Mouse (Mus musculus) heart, adult 2 months (tissue): ENCODE measurements at regions not wholly inside any gene's neighbourhood (a gene's known extent, or its start where the extent isn't known, plus 50 kb on each side); places are given as distances from the start of the nearest gene placed in this dataset.

Experiments
- CTCF ChIP-seq: fragments of 200-600 bp; IDR thresholded peaks from 2 replicates; pipeline ENCODE4 v1.8.1; 2022; ENCODE audit warnings: antibody characterized with exemption, mild to moderate bottlenecking, moderate library complexity
- EP300 ChIP-seq: fragments of 200-500 bp; IDR thresholded peaks from 2 replicates; pipeline ENCODE4 v1.6.1; 2011; ENCODE audit warnings: low read depth, low read length, control low read depth; ENCODE audit not compliant: insufficient read depth
- POLR2A ChIP-seq: fragments of 200-500 bp; IDR thresholded peaks from 2 replicates; pipeline ENCODE4 v1.6.1; 2011; ENCODE audit warnings: mild to moderate bottlenecking, low read depth, low read length, control low read depth; ENCODE audit not compliant: insufficient read depth

DNA sequence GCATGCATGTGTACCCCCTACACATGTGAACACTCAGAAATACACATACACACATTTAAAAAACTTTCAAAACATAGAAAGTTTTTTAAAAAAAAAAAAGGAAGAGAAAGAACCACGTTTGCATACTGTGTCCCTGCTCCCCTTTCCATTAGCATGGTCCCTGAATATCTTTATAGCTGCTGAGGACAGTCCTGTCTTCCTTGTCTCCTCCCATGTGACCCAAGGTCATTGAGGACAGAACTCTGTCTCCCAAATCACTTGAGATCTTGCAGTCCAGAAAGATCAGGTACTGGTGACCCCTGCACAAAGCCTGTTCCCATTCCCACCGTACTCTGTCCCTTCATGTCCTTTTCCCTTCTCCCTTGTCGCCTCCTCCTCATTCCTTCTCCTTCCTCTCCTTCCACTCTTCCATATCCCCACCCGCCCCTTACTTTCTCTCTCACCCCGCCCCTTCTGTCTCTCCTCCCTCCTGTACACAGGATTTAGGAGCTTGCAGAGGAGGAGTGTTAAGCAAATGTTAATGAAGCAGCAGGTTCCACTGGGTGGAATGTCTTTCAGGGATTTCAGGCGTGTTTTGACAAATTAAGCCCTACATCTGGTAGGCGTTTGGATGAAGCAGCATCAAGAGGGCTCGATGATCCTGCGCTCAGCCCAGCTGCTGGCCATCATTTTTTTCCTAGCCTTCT, 125.6 kb downstream of the Cxcl12 start:
- no peak for TF ChIP-seq CTCF
- TF ChIP-seq POLR2A, result no peak
- no peak for TF ChIP-seq EP300
